Mouse (Mus musculus) adrenal gland, postnatal 4 days (tissue): Measurements from ENCODE around the gene Dnah2. TPM values are rescaled to one million over a fixed set of nuclear protein-coding genes. Genes with fewer than 3 reads are reported as not detected.
"Not testable (repeated sequence)": the region's sequence is repeated elsewhere in the genome, so short reads cannot be mapped to it uniquely, and the experiment has no call there.

Experiments
- DNase-seq, 2 experiments: peaks; one replicate each; pipeline ENCODE4 v3.0.0; 2021 to 2022; ENCODE audit warnings: low spot score in 2 of 2, mixed read lengths in 2 of 2
- total RNA-seq, 2 experiments: library from RNA; stranded (reverse); gene quantifications; 2 replicates each; pipeline ENCODE4 v1.2.3; 2021

Gene Dnah2
- total RNA-seq, 2 experiments from 2014 or later, result 1.1 to 1.7 TPM

- DNase-seq, result peak; percentile 68 to 87
These were observed 153.1 kb downstream of the Dnah2 start for GRCm38 (mm10) chr11:69395634-69396373.

GRCm38 (mm10) chr11:69395235-69395633 lies 153.7 kb downstream of the Dnah2 start, which contains the start of the genes Naa38 and Cyb5d1:
Gene Naa38, plus strand, starts transcription at chr11:69395487.
Gene Cyb5d1, minus strand, starts transcription at chr11:69395631.
- peak in 1 of 2 experiments; percentile 77 for DNase-seq

DNA sequence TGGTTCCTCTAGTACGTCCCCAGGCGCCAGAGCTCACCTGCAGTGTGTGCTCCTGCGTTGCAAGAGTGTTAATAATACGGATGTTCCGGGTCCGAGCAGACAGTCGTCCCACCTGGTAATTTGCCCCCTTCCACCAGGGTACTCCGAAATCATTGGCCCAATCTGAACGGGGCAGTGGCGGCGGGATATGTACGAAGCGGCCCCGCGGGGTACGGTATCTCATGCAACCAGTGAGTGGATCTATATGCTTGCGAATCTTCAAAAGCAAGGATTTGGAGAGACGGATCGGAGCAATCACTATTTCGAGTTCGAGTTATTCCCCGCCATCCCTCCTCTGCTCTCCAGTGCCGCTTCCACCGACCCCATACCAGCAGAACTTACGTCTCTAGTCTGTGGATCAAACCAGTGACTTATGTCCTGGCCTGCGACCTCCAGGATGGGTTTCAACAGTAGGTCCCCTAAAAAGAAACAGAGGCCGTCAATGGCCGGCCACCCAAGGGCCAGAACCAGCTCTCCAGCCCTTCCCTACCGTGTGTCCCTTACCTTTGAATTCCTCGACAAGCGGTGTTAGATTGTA lies 154.2 kb downstream of the Dnah2 start:
- not testable (repeated sequence) for DNase-seq

DNA sequence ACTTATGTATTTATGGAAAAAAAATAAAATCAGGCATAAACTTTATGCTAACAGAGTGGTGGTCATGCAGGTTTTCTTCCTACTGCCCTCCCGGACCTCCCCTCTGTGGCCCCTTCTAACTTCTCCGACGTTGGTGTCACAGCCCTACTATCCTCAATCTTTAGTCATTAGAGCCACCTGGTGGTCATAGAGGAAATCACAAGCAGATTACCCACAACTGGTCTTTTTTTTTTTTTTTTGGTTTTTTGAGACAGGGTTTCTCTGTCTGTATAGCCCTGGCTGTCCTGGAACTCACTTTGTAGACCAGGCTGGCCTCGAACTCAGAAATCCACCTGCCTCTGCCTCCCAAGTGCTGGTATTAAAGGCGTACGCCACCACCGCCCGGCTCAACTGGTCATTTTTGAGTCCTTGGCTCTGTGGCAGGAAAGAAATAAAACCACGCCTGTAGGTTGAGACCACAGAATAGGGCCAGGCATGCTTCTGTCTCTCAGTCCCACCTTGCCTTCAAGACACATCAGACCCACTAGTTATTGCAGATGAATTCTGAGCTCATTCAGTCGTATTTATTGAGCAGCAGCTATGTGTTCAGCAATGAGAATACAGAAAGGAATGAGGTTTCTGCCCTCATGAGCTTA lies 158.4 kb downstream of the Dnah2 start:
- no peak for DNase-seq

DNA sequence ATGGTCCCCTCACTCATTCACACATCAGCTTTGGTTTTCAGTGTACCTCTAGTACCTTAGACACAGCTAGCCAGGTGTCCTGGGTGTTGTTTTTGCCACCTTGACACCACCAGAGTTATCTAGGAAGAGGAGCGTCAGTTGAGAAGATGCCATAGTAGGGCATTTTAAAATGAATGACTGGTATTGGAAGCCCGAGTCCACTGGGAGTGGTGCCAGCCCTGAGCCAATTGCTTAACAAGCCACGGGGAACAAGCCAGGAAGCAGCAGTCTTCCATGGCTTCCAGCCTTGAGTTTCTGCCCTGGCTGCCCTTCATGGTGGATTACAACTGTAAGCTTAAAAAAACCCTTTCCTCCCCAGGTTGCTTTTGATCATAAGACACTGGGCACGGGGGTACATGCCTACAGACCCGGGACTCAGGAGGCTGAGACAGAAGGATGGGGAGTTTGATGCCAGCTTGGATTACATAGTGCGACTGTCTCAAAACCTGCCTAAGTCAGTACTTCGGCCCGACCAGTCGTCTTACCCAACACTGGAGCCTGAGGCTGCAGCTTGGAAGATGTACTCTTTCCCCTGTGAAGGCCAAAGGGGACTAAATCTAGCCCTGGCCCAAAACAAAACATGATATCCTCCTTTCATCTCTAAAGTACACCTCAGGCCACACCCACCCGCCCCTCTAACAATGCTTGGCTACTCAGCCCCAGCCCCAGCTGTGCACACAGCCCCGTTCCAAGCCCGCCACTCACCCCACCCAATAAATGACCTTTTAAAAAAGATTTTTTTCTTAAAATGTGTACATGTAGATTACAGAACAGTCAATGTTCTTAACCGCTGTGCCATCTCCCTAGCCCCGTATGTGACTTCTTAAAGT lies 159.1 kb downstream of the Dnah2 start:
- DNase-seq, result no peak

DNA sequence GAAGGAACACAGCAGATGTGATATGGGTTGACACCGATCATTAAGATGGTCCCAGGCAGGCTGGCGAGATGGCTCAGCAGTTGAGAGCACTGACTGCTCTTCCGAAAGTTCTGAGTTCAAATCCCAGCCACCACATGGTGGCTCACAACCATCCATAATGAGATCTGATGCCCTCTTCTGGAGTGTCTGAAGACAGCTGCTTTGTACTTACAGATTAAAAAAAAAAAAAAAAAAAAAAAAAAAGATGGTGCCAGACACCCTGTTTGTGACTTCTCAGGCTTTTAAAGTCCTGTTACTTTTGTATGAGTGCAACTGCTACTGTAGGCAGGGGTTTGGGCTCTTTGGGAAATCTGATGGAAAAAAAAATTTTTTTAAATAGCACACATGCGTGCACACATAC lies 160.2 kb downstream of the Dnah2 start:
- DNase-seq, result no peak

GRCm38 (mm10) chr11:69386758-69387157 lies 162.2 kb downstream of the Dnah2 start:
- DNase-seq, result no peak

DNA sequence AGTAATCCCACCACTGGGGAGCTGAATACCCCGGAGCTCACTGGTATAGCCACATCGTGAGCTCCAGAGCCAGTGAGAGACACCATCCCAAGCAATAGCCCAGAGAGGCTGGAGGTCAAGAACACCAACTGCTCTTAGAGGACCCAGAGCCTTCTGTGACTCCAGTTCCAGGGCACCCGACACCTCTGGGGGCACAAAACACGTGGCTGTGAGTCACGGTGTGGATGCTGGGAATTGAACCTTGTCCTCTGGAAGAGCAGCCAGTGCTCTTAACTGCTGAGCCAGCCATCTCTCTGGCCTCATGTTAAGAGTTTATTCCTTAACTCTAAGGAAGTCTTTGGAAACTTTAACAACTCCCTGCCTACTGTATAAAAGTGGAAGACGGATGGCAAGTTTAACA lies 163.9 kb downstream of the Dnah2 start:
- DNase-seq, result no peak

GRCm38 (mm10) chr11:69382478-69383105 lies 166.3 kb downstream of the Dnah2 start:
- DNase-seq, result no peak

DNA sequence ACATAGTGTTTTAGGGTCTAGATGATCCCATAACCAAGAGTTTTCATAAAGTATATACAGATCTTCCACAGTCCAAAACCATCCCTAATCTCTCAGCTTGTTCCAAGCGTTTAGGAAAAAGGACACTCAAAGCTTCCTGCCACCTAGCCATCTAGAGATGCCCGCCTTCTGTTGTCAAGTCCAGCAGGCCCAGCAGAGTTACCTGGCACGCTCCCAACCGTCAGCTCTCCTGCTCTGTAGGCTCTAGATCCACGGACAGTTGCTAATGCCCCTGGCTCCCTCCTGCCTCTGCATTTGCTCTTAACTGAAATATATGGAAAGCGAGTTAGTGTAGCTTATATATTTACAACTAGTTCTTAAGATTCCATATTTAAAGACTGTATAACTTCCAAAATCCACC lies 167.6 kb downstream of the Dnah2 start:
- no peak for DNase-seq

- DNase-seq, result no peak
These were observed 169.3 kb downstream of the Dnah2 start for GRCm38 (mm10) chr11:69379600-69379999.

DNA sequence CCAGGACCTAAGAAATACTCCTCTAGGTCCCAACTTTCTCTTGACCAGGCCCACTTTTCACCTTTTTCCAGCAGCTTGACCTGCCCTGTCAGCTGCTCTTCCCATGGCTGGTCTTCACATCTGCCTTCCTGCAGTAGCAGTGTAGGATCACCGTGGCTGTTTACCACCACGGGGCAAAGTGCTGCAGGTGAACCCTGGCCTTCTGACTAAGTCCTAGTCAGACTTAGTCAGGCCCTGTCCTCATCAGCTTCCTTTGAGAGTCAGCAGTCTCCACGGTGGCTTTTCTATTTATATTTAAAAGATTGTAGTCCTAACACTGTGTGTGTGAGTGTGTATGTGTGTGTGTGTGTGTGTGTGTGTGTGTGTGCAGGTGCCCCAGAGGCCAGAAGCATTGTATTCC lies 171.1 kb downstream of the Dnah2 start:
- DNase-seq, result no peak

DNA sequence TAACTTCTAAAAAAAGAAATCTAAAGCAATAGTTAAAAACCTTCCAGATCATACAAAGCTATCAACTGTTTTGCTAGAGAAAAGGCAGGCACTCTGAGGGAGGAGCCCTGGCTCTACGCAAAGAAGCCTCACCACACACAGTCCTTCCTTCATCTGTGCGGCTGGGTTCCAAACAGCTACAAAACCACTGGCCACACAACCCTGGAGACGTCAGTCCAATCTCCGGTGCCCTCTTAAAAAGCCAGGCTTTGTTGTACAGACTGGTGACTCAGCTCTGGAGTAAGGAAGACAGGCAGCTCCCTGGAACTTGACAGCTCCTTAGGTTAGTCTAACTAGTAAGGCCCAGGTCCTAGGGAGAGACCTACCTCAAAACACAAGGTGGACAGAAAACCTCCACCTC lies 173.3 kb downstream of the Dnah2 start:
- DNase-seq, result no peak

DNA sequence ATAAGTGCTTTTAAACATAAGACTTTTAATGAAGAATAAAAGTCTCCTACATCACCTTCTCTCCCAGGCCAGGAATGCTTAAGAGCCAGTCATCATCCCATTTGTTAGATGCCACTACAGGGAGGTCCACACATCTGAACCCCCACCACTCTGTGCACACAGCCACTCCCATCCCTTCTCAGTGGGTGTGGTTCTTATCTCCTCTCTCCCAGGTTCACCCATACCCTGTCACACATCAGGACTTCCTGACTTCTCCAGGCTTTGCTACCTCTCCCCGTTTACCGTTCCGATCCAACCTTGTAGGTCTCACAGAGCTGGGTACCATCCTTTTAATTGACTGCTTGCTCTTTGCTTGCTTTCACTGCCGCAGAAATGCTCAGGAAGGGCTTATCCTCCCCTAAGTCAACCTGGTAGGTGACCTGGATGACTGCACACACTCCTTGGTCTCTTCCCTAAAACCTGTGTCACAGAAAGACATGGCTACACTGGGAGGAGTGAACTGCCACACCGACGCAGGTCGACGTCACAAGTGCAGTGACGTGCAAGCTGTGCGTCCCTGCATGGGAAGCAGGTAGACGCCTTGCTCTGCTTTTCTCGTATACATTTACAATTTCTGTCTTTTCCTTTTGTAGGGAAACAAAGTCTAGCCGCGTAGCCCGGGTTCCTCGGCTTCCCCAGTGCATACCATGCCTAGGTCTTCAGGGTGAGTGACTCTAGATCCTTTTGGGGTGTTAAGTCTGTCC lies 175.5 kb downstream of the Dnah2 start:
- no peak for DNase-seq

DNA sequence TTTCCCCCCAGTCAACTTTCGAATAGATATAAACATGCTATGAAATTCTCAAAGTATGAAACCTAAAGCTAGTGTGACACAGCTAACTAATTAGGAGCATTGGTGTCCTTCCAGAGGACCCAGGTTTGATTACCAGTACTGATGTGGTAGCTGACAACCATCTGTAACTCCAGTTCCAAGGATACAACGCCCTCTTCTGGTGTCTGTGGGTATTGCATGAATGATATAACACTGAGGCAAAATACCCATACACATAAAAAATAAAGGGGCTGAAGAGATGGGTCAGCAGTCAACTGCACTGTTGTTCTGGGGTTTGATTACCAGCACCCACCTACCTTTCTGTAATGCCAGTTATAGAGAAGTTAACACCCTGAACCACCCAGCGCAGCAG lies 176.1 kb downstream of the Dnah2 start:
- no peak for DNase-seq

DNA sequence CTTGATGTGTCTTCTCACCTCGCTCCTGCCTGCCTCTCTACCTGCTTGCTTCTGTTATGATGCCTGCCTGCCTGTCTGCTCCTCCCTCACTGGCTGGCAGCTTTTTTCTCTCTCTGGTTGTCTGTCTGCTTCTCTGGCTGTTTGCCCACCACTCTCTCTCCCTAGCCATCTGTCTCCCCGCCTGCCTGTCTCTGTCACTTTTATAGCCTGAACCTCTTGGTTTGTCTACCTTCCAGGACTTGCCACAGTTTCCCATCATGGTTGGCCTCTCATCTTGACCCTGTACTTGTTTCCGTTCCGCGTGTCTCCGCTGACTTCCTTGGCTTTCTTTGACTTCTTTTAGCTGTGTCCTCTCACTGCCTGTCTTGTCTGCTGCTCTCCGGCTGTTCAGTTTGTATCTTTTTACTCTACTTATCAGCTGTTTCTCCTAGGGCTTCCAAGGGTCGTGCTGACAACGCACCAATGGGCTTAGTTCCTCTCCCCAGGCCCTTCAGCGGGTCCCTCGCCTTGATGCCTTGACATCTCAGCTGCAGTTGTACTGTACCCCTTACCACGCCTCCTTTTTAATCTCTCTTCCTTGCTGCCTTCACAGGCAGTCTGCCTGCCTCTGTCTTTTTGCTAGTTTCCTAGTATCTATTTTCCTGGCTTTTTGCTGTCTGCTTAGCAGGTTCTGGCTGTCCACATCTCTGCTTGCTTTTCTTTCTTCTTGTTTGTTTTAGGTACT lies 176.7 kb downstream of the Dnah2 start:
- DNase-seq, result no peak

DNA sequence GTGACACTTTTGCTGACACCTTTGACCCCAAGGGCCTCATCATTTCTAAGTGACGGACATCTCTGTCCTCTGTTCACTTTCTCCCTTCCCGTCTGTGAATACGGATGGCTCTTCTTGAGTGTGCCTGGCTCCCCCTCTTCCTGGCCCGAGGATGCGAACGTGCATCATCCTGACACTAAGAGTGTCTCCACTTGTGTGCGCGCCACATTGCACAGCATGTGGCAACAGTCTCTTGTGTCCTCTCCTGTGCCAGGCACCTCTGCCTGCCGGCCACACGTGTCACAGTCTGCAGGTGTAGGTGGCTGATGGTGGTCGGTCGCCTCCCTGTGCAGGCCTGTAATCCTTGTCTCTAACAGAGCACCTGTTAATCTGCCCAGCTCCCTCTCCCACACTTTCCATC lies 177.3 kb downstream of the Dnah2 start:
- DNase-seq, result no peak

DNA sequence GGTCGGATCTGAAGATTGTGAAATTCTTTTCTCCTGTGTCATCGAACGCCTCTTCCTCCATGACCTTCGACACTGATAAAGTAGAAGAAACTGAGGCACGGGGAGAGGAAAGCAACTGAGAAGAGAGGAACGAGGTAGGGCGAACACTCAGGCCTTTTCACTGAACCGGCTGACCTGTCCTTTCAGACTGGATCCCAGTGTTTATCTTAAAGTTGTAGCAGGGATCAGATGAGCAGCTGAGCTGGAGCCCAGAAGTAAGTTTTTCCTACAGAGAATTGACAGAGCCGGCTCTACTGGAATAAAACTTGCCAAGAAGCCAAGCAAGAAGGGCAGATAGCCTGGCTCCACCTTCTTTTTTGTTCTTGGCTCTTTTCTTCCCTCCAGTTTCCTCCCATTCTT lies 178.1 kb downstream of the Dnah2 start:
- DNase-seq, result no peak
